Comparison of ENCODE assay signal across 20 mouse cellular contexts in the genomic region with DNA sequence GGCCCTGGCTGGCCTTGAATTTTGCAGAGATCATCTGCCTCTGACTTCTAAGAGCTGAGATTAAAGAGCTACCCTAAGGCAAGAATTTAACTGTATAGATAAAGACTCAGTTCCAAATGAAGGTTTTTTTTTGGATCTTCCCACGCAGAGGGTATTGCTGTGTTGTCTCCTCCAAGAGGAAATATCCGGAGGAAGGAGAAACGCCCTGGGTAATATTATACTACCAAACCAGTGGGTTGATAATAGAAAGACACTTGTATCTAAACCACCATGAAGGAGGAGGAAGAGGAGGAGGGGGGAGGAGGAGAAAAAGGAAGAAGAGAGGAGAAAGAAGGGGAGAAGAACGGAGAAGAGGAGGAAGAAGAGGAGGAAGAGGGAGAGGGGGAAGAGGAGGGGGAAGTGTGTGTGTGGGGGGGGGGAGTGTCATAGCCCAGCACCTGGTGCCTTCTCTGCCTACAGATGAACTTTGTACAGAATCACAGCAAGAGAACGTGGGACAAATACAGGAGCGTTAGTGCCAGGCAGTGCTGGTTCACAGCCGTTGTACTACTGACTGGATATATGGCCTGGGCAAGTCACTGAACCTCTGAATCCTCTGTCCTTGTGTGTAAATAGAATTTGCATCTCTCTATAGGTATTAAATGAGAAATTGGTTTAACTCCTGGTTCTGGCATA. TPM values are rescaled to one million over a fixed set of nuclear protein-coding genes. Genes with fewer than 3 reads are reported as not detected.
DNase-seq lines count a peak whose midpoint lies in the region; ATAC-seq and TF ChIP-seq lines count a peak whose summit lies in the region.
"Had no signal": no experiment of that assay in that cellular context is flagged by ENCODE, and none has a peak within 500 bp of the region (broad histone marks: within the 10 kb centered on the region; RNA-seq: fewer than 3 reads in every experiment).

No protein-coding gene starts in this region.

- H3K36me3 ChIP-seq in erythroblast, embryonic 14.5 days (ENCODE audit: control insufficient read depth), result peaks cover 43% of the 10 kb centered on the region
- H3K36me3 ChIP-seq in hindbrain, embryonic 14.5 days (replicated peaks; ENCODE audit: control insufficient read depth, insufficient read depth), result no peaks in the 10 kb centered on the region
- H3K36me3 ChIP-seq in hindbrain, embryonic 10.5 days, result no peaks in the 10 kb centered on the region
- H3K36me3 ChIP-seq in MEL (ENCODE audit: control insufficient read depth in 1 of 2, insufficient read depth in 2 of 2, low read length in 2 of 2), result peaks cover 0 to 13% of the 10 kb centered on the region in 2 experiments; a peak in 2 of 4 replicates
- H3K36me3 ChIP-seq in liver, postnatal 0 days (replicated peaks; ENCODE audit: insufficient read depth, low read length), result no peaks in the 10 kb centered on the region; the same call in 1 of the 2 replicates
- H3K36me3 ChIP-seq: limb, embryonic 15.5 days had no signal

- no peak for ATAC-seq in erythroblast, adult 5-6 weeks (replicated peaks; ENCODE audit: low FRiP score, poor library complexity, severe bottlenecking)
- ATAC-seq in hindbrain, embryonic 14.5 days (ENCODE audit: low FRiP score), result no peak
- ATAC-seq in liver, postnatal 0 days, result no peak
- no peak for ATAC-seq in CD4-positive, CD25-positive, alpha-beta regulatory T cell, adult 4 months

- no peak for TF ChIP-seq RAD21 in MEL (IDR thresholded peaks at IDR 0.05; ENCODE audit: low read depth, low read length)

- H3K27me3 ChIP-seq in erythroblast, embryonic 14.5 days (ENCODE audit: control insufficient read depth), result peaks cover 8% of the 10 kb centered on the region; the same call in 1 of the 2 replicates
- H3K27me3 ChIP-seq in hindbrain, embryonic 14.5 days (ENCODE audit: control insufficient read depth, insufficient read depth, low read length), result peaks cover 96% of the 10 kb centered on the region
- H3K27me3 ChIP-seq in hindbrain, embryonic 10.5 days (ENCODE audit: insufficient read depth, poor library complexity, severe bottlenecking), result peaks cover 100% of the 10 kb centered on the region
- H3K27me3 ChIP-seq in MEL (ENCODE audit: control insufficient read depth in 1 of 2, insufficient read depth in 2 of 2, low read length in 2 of 2), result no peaks in the 10 kb centered on the region
- H3K27me3 ChIP-seq in liver, postnatal 0 days (ENCODE audit: insufficient read depth, low read length), result no peaks in the 10 kb centered on the region

- H3K9ac ChIP-seq in hindbrain, embryonic 14.5 days, result no peak overlapping the region
- H3K9ac ChIP-seq in MEL (ENCODE audit: control insufficient read depth, low read depth, low read length, poor library complexity, severe bottlenecking), result peak overlapping the region; percentile 57
- peak overlapping the region; percentile 47 for H3K9ac ChIP-seq in liver, postnatal 0 days (replicated peaks)
- H3K9ac ChIP-seq: limb, embryonic 15.5 days had no signal

- H3K9me3 ChIP-seq in erythroblast, embryonic 14.5 days (ENCODE audit: control insufficient read depth, low read length), result no peaks in the 10 kb centered on the region
- no peaks in the 10 kb centered on the region for H3K9me3 ChIP-seq in hindbrain, embryonic 14.5 days (ENCODE audit: control insufficient read depth, low read length)
- H3K9me3 ChIP-seq in hindbrain, embryonic 10.5 days, result no peaks in the 10 kb centered on the region
- no peaks in the 10 kb centered on the region for H3K9me3 ChIP-seq in MEL (replicated peaks; ENCODE audit: insufficient read depth, low read length)
- no peaks in the 10 kb centered on the region for H3K9me3 ChIP-seq in liver, postnatal 0 days (ENCODE audit: low read length)
- H3K9me3 ChIP-seq: limb, embryonic 15.5 days had no signal

- no peak for DNase-seq in hindbrain, embryonic 14.5 days (ENCODE audit: low spot score)
- no peak for DNase-seq in hindbrain, embryonic 10.5 days (ENCODE audit: low spot score)
- peak; percentile 76 for DNase-seq in MEL (ENCODE audit: low read depth, low spot score)
- no peak for DNase-seq in liver, postnatal 0 days
- DNase-seq in ovary, postnatal 10 days (ENCODE audit: low spot score), result no peak
- DNase-seq: adrenal gland, adult 8-10 months; cerebellum, adult 9-10 months; gastrocnemius, postnatal 14 days; kidney, adult 8-10 months; right cerebral cortex, postnatal 25 days; thymus, postnatal 14 days had no signal

- peaks cover 76% of the 10 kb centered on the region for H3K4me1 ChIP-seq in erythroblast, embryonic 14.5 days (ENCODE audit: control insufficient read depth)
- peaks cover 18% of the 10 kb centered on the region for H3K4me1 ChIP-seq in hindbrain, embryonic 14.5 days (replicated peaks; ENCODE audit: control insufficient read depth, insufficient read depth, low read length)
- peaks cover 29% of the 10 kb centered on the region for H3K4me1 ChIP-seq in hindbrain, embryonic 10.5 days (replicated peaks)
- peaks cover 2 to 16% of the 10 kb centered on the region in 2 experiments; a peak in 2 of 4 replicates for H3K4me1 ChIP-seq in MEL (ENCODE audit: control insufficient read depth in 1 of 2, insufficient read depth in 2 of 2, low read length in 2 of 2)
- peaks cover 25% of the 10 kb centered on the region for H3K4me1 ChIP-seq in liver, postnatal 0 days (ENCODE audit: insufficient read depth)

- TF ChIP-seq EP300 in MEL (IDR thresholded peaks at IDR 0.05; ENCODE audit: low read depth in 1 of 2, low read length in 2 of 2), result peak; percentile 21 to 66; a peak in 3 of 4 replicates
- TF ChIP-seq EP300 in liver, postnatal 0 days (IDR thresholded peaks at IDR 0.05; ENCODE audit: low read depth), result no peak

- peaks cover 28% of the 10 kb centered on the region for H3K79me2 ChIP-seq in MEL (ENCODE audit: control insufficient read depth, insufficient read depth, low read length, poor library complexity)

- H3K4me2 ChIP-seq in hindbrain, embryonic 14.5 days (replicated peaks), result 0 out of 2 replicates have a peak overlapping the region, but pooled peaks have one; percentile 86
- peak overlapping the region; percentile 82 for H3K4me2 ChIP-seq in liver, postnatal 0 days (ENCODE audit: low read depth, low read length)

- 68% methylated on average over 7 of the region's 7 CpGs for WGBS in hindbrain, embryonic 14.5 days
- WGBS in hindbrain, embryonic 10.5 days, result 61% methylated on average over 7 of the region's 7 CpGs
- WGBS in liver, postnatal 0 days (ENCODE audit: insufficient replicate concordance), result 43% methylated on average over 7 of the region's 7 CpGs

- peak overlapping the region; percentile 74 for H3K4me3 ChIP-seq in erythroblast, embryonic 14.5 days (replicated peaks)
- H3K4me3 ChIP-seq in hindbrain, embryonic 14.5 days (replicated peaks; ENCODE audit: low read length), result no peak overlapping the region
- H3K4me3 ChIP-seq in hindbrain, embryonic 10.5 days, result no peak overlapping the region
- peak overlapping the region; percentile 21 to 39 for H3K4me3 ChIP-seq in MEL (ENCODE audit: control insufficient read depth in 1 of 2, insufficient read depth in 1 of 2, low read depth in 2 of 2, low read length in 2 of 2)
- H3K4me3 ChIP-seq in liver, postnatal 0 days (ENCODE audit: low read depth, low read length), result peak overlapping the region; percentile 72; the same call in 1 of the 2 replicates

- TF ChIP-seq POLR2A in MEL (IDR thresholded peaks at IDR 0.05; ENCODE audit: control insufficient read depth in 1 of 2, insufficient read depth in 1 of 2, low read depth in 1 of 2, low read length in 2 of 2, poor library complexity in 1 of 2), result no peak

- no peak overlapping the region for H3K27ac ChIP-seq in hindbrain, embryonic 14.5 days
- H3K27ac ChIP-seq in hindbrain, embryonic 10.5 days, result no peak overlapping the region
- peak overlapping the region; percentile 93 for H3K27ac ChIP-seq in MEL (ENCODE audit: control insufficient read depth, low read depth, low read length)
- H3K27ac ChIP-seq in liver, postnatal 0 days (ENCODE audit: low read depth), result peak overlapping the region; percentile 98
- H3K27ac ChIP-seq: limb, embryonic 15.5 days had no signal

- TF ChIP-seq CTCF in MEL (IDR thresholded peaks at IDR 0.05 in 2 of 3, conservative IDR thresholded peaks at IDR 0.05 in 1 of 3; ENCODE audit: control insufficient read depth in 1 of 3, insufficient read depth in 1 of 3, low read depth in 2 of 3, low read length in 3 of 3, poor library complexity in 1 of 3, severe bottlenecking in 1 of 3), result no peak
- no peak for TF ChIP-seq CTCF in liver, postnatal 0 days (IDR thresholded peaks at IDR 0.05; ENCODE audit: low read depth)

RNA-seq across cellular contexts. Expression of a gene that starts 1.0 kb away (rescaled TPM):
- polyA plus RNA-seq in erythroblast, embryonic 14.5 days (2012), result 175 and 372 TPM in 2 replicates
- 59.6 and 67.9 TPM in 2 replicates for total RNA-seq in erythroblast, adult 5-6 weeks (2015; ENCODE audit: low replicate concordance)
- 13.0 and 63.6 TPM in 2 replicates for total RNA-seq in erythroblast, adult 5-6 weeks (2017; ENCODE audit: low replicate concordance)
- 59.7 and 75.2 TPM in 2 replicates for polyA plus RNA-seq in hindbrain, embryonic 14.5 days (2014; fragmentation: Nextera tagmentation; extraction: Ambion mirVana)
- polyA plus RNA-seq in hindbrain, embryonic 10.5 days (2016; fragmentation: Nextera tagmentation; extraction: Ambion mirVana), result 159 and 234 TPM in 2 replicates
- 1,017 and 1,342 TPM in 2 replicates for total RNA-seq in MEL (2012; rRNA removed)
- polyA plus RNA-seq in MEL (2012; ENCODE audit: insufficient read depth in 1 of 2, insufficient read length in 2 of 2, low read depth in 1 of 2, low replicate concordance in 2 of 2, missing spikeins in 1 of 2), result 1,000 to 10,000 TPM; 1,189 to 2,940 TPM
- 2,663 and 3,863 TPM in 2 replicates for polyA plus RNA-seq in liver, postnatal 0 days (2015; fragmentation: Nextera tagmentation; extraction: Ambion mirVana)
- 1 to 10 TPM; 3.5 to 4.2 TPM for polyA plus RNA-seq in CD4-positive, CD25-positive, alpha-beta regulatory T cell, adult 4 months (2017; shearing (Covaris generic))

RNA-seq across cellular contexts. Expression of a gene that starts 5.4 kb away (rescaled TPM):
- 787 and 864 TPM in 2 replicates for polyA plus RNA-seq in erythroblast, embryonic 14.5 days (2012)
- total RNA-seq in erythroblast, adult 5-6 weeks (2015; ENCODE audit: low replicate concordance), result 17.7 and 46.2 TPM in 2 replicates
- total RNA-seq in erythroblast, adult 5-6 weeks (2017; ENCODE audit: low replicate concordance), result 11.3 and 34.4 TPM in 2 replicates
- 15.7 and 16.9 TPM in 2 replicates for polyA plus RNA-seq in hindbrain, embryonic 14.5 days (2014; fragmentation: Nextera tagmentation; extraction: Ambion mirVana)
- polyA plus RNA-seq in hindbrain, embryonic 10.5 days (2016; fragmentation: Nextera tagmentation; extraction: Ambion mirVana), result 48.0 and 63.2 TPM in 2 replicates
- 469 and 780 TPM in 2 replicates for total RNA-seq in MEL (2012; rRNA removed)
- polyA plus RNA-seq in MEL (2012; ENCODE audit: insufficient read depth in 1 of 2, insufficient read length in 2 of 2, low read depth in 1 of 2, low replicate concordance in 2 of 2, missing spikeins in 1 of 2), result 1,000 to 10,000 TPM in 1 of 2 experiments, not detected in 1; 2,013 TPM
- polyA plus RNA-seq in liver, postnatal 0 days (2015; fragmentation: Nextera tagmentation; extraction: Ambion mirVana), result 507 and 771 TPM in 2 replicates
- not detected for polyA plus RNA-seq in CD4-positive, CD25-positive, alpha-beta regulatory T cell, adult 4 months (2017; shearing (Covaris generic))
- total RNA-seq: monocyte, adult 5-6 weeks had no signal

RNA-seq across cellular contexts. Expression of a gene that starts 25.4 kb away (rescaled TPM):
- polyA plus RNA-seq in erythroblast, embryonic 14.5 days (2012), result not detected in 2 replicates
- not detected in 2 replicates for total RNA-seq in erythroblast, adult 5-6 weeks (2015; ENCODE audit: low replicate concordance)
- total RNA-seq in erythroblast, adult 5-6 weeks (2017; ENCODE audit: low replicate concordance), result not detected in 2 replicates
- polyA plus RNA-seq in hindbrain, embryonic 14.5 days (2014; fragmentation: Nextera tagmentation; extraction: Ambion mirVana), result 215 and 245 TPM in 2 replicates
- 8.4 and 13.2 TPM in 2 replicates for polyA plus RNA-seq in hindbrain, embryonic 10.5 days (2016; fragmentation: Nextera tagmentation; extraction: Ambion mirVana)
- total RNA-seq in MEL (2012; rRNA removed), result not detected in 2 replicates
- not detected for polyA plus RNA-seq in MEL (2012; ENCODE audit: insufficient read depth in 1 of 2, insufficient read length in 2 of 2, low read depth in 1 of 2, low replicate concordance in 2 of 2, missing spikeins in 1 of 2)
- not detected in 2 replicates for polyA plus RNA-seq in liver, postnatal 0 days (2015; fragmentation: Nextera tagmentation; extraction: Ambion mirVana)
- not detected for polyA plus RNA-seq in CD4-positive, CD25-positive, alpha-beta regulatory T cell, adult 4 months (2017; shearing (Covaris generic))
- total RNA-seq: megakaryocyte progenitor cell, adult 5-6 weeks; monocyte, adult 5-6 weeks had no signal

RNA-seq across cellular contexts. Expression of a gene that starts 36.5 kb away (rescaled TPM):
- polyA plus RNA-seq in erythroblast, embryonic 14.5 days (2012), result 0.39 and 0.52 TPM in 2 replicates
- 6.5 and 6.9 TPM in 2 replicates for total RNA-seq in erythroblast, adult 5-6 weeks (2015; ENCODE audit: low replicate concordance)
- 8.6 and 11.0 TPM in 2 replicates for total RNA-seq in erythroblast, adult 5-6 weeks (2017; ENCODE audit: low replicate concordance)
- 58.9 and 63.3 TPM in 2 replicates for polyA plus RNA-seq in hindbrain, embryonic 14.5 days (2014; fragmentation: Nextera tagmentation; extraction: Ambion mirVana)
- 114 and 134 TPM in 2 replicates for polyA plus RNA-seq in hindbrain, embryonic 10.5 days (2016; fragmentation: Nextera tagmentation; extraction: Ambion mirVana)
- 71.6 and 75.5 TPM in 2 replicates for total RNA-seq in MEL (2012; rRNA removed)
- polyA plus RNA-seq in MEL (2012; ENCODE audit: insufficient read depth in 1 of 2, insufficient read length in 2 of 2, low read depth in 1 of 2, low replicate concordance in 2 of 2, missing spikeins in 1 of 2), result 100 to 1,000 TPM; 110 to 292 TPM
- polyA plus RNA-seq in liver, postnatal 0 days (2015; fragmentation: Nextera tagmentation; extraction: Ambion mirVana), result 13.4 and 18.2 TPM in 2 replicates
- 10 to 100 TPM; 26.4 to 51.6 TPM for polyA plus RNA-seq in CD4-positive, CD25-positive, alpha-beta regulatory T cell, adult 4 months (2017; shearing (Covaris generic))

RNA-seq across cellular contexts. Expression of a gene that starts 40.9 kb away (rescaled TPM):
- not detected in 2 replicates for polyA plus RNA-seq in erythroblast, embryonic 14.5 days (2012)
- not detected in 2 replicates for total RNA-seq in erythroblast, adult 5-6 weeks (2015; ENCODE audit: low replicate concordance)
- total RNA-seq in erythroblast, adult 5-6 weeks (2017; ENCODE audit: low replicate concordance), result not detected in 2 replicates
- not detected in 2 replicates for polyA plus RNA-seq in hindbrain, embryonic 14.5 days (2014; fragmentation: Nextera tagmentation; extraction: Ambion mirVana)
- polyA plus RNA-seq in hindbrain, embryonic 10.5 days (2016; fragmentation: Nextera tagmentation; extraction: Ambion mirVana), result not detected in 2 replicates
- not detected in 2 replicates for total RNA-seq in MEL (2012; rRNA removed)
- polyA plus RNA-seq in MEL (2012; ENCODE audit: insufficient read depth in 1 of 2, insufficient read length in 2 of 2, low read depth in 1 of 2, low replicate concordance in 2 of 2, missing spikeins in 1 of 2), result not detected
- polyA plus RNA-seq in liver, postnatal 0 days (2015; fragmentation: Nextera tagmentation; extraction: Ambion mirVana), result not detected in 2 replicates
- polyA plus RNA-seq in CD4-positive, CD25-positive, alpha-beta regulatory T cell, adult 4 months (2017; shearing (Covaris generic)), result not detected
- total RNA-seq: adrenal gland, adult 8-10 months; gastrocnemius, postnatal 14 days; left cerebral cortex, adult 8-10 months; megakaryocyte progenitor cell, adult 5-6 weeks; monocyte, adult 5-6 weeks had no signal
- polyA plus RNA-seq: forebrain, embryonic 16.5 days; hindbrain, embryonic 11.5 days had no signal

Comparison
In these comparisons a context has a peak if more than half of its experiments do, and no peak if none do; other contexts are left out.
1. RNA of a gene that starts 25.4 kb away (polyA plus RNA-seq): 215 to 245 TPM in hindbrain, embryonic 14.5 days; 8.4 to 13.2 TPM in hindbrain, embryonic 10.5 days, not detected in CD4-positive, CD25-positive, alpha-beta regulatory T cell, adult 4 months, not detected in liver, postnatal 0 days, not detected in erythroblast, embryonic 14.5 days and not detected in MEL; every median in the first group is over 10 times any median in the second.
2. H3K4me3 ChIP-seq: peak in erythroblast, embryonic 14.5 days (single experiment), MEL (2 of 2) and liver, postnatal 0 days (single experiment); none in hindbrain, embryonic 14.5 days (single experiment) and hindbrain, embryonic 10.5 days (single experiment).
3. H3K27ac ChIP-seq: peak in MEL (single experiment) and liver, postnatal 0 days (single experiment); none in hindbrain, embryonic 14.5 days (single experiment) and hindbrain, embryonic 10.5 days (single experiment).
4. RNA of a gene that starts 1.0 kb away (polyA plus RNA-seq): 1,189 to 2,940 TPM in MEL, 2,663 to 3,863 TPM in liver, postnatal 0 days, 175 to 372 TPM in erythroblast, embryonic 14.5 days, 159 to 234 TPM in hindbrain, embryonic 10.5 days and 59.7 to 75.2 TPM in hindbrain, embryonic 14.5 days; 3.5 to 4.2 TPM in CD4-positive, CD25-positive, alpha-beta regulatory T cell, adult 4 months; every median in the first group is over 10 times any median in the second.
5. RNA of a gene that starts 5.4 kb away (polyA plus RNA-seq): 2,013 TPM in MEL, 787 to 864 TPM in erythroblast, embryonic 14.5 days, 507 to 771 TPM in liver, postnatal 0 days, 48.0 to 63.2 TPM in hindbrain, embryonic 10.5 days and 15.7 to 16.9 TPM in hindbrain, embryonic 14.5 days; not detected in CD4-positive, CD25-positive, alpha-beta regulatory T cell, adult 4 months; every median in the first group is over 10 times any median in the second.